Mouse (Mus musculus): ENCODE measurements around the gene Cfdp1. TPM values are rescaled to one million over a fixed set of nuclear protein-coding genes. Genes with fewer than 3 reads are reported as not detected.
A peak's percentile ranks its signal among the peaks of the same experiment; 100 is the strongest.
"Not testable (repeated sequence)": the region's sequence is repeated elsewhere in the genome, so short reads cannot be mapped to it uniquely, and the experiment has no call there.

Cfdp1 gene
- total RNA-seq, 1 experiment: 190 TPM

DNA sequence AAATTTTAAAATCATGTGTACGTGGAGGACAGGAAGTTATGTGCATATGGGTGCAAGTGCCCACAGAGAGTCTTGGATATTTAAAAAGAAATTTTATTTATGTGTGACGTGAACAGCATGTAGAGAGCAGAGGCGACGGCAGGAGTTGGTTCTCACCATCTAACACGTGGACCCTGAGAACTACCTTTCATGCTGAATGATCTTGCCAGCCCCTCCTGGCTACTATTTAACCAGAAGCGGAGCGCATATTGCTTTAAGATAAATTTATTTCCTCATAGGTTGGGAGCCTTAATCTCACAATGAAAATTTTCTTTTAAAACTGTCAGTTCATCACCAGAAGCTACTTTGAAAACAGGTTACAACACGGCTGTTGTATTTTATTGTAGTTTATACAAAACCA lies 10.6 kb upstream of the Cfdp1 start:
- Histone ChIP-seq H3K9me3 (ENCODE audit: control insufficient read depth, insufficient read depth, low read depth, low read length) (no peaks in the 10 kb centered on the region), H3K27ac (ENCODE audit: insufficient read depth, low read depth, low read length, poor library complexity, severe bottlenecking) (no peak overlapping the region), H3K36me3 (ENCODE audit: control insufficient read depth, insufficient read depth, low read length, poor library complexity, severe bottlenecking) (peaks cover 8% of the 10 kb centered on the region; the same call in 1 of the 2 replicates), H3K4me3 (ENCODE audit: insufficient read depth in 1 of 2, low read depth in 1 of 2, low read length in 2 of 2, poor library complexity in 1 of 2, severe bottlenecking in 1 of 2) (no peak overlapping the region), H3K9ac (ENCODE audit: insufficient read depth, low read depth, low read length, poor library complexity, severe bottlenecking) (no peak overlapping the region), H3K4me1 (ENCODE audit: control insufficient read depth in 2 of 2, insufficient read depth in 2 of 2, low read length in 2 of 2, poor library complexity in 1 of 2) (peaks cover 4 to 5% of the 10 kb centered on the region in 2 experiments)
- no peak for TF ChIP-seq HCFC1 (IDR thresholded peaks at IDR 0.05; ENCODE audit: borderline replicate concordance, insufficient read depth, low read length)
- no peak for TF ChIP-seq CHD2 (IDR thresholded peaks at IDR 0.05; ENCODE audit: low read depth, low read length)
- no peak for TF ChIP-seq ZC3H11A (IDR thresholded peaks at IDR 0.05; ENCODE audit: borderline replicate concordance, low read depth, low read length)
- TF ChIP-seq ZNF384 (IDR thresholded peaks at IDR 0.05; ENCODE audit: low read depth, low read length): no peak
- no peak for TF ChIP-seq MAFK (IDR thresholded peaks at IDR 0.05; ENCODE audit: insufficient read depth, low read depth, low read length)
- no peak for DNase-seq (ENCODE audit: low read depth, low spot score)
- in situ Hi-C loops (cut with MboI; ENCODE audit: low sequenced_read_pairs in 2 of 2, unreplicated experiment in 2 of 2): no loop called here

DNA sequence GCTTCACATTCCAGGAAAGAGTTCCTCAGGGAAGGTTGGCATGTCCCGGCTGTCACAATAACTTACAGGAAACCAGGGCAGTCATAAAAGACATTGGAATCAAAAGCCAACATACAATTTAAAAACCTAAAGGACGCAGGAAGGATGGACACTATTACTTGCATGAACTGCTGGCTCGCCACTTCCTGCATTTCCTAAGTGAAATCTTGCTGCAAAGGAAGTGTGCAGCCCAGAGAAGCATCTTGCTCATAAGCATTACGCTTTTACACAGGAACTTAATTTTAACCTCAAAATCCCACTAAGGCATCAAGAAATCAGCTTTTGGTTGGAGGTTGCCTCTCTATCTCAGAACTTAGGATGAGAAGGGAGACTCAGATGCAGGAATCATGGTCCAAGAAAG lies 9.2 kb upstream of the Cfdp1 start:
- no peak overlapping the region for H3K9ac ChIP-seq (ENCODE audit: insufficient read depth, low read depth, low read length, poor library complexity, severe bottlenecking)
- H3K4me1 ChIP-seq (ENCODE audit: control insufficient read depth in 2 of 2, insufficient read depth in 2 of 2, low read length in 2 of 2, poor library complexity in 1 of 2): peaks cover 2 to 3% of the 10 kb centered on the region in 2 experiments
- H3K27ac ChIP-seq (ENCODE audit: insufficient read depth, low read depth, low read length, poor library complexity, severe bottlenecking): no peak overlapping the region; the same call in 1 of the 2 replicates
- peaks cover 6% of the 10 kb centered on the region; the same call in 1 of the 2 replicates for H3K36me3 ChIP-seq (ENCODE audit: control insufficient read depth, insufficient read depth, low read length, poor library complexity, severe bottlenecking)
- DNase-seq (ENCODE audit: low read depth, low spot score): no peak
- H3K4me3 ChIP-seq (ENCODE audit: insufficient read depth in 1 of 2, low read depth in 1 of 2, low read length in 2 of 2, poor library complexity in 1 of 2, severe bottlenecking in 1 of 2): no peak overlapping the region
- TF ChIP-seq ZC3H11A (IDR thresholded peaks at IDR 0.05; ENCODE audit: borderline replicate concordance, low read depth, low read length): no peak
- TF ChIP-seq HCFC1 (IDR thresholded peaks at IDR 0.05; ENCODE audit: borderline replicate concordance, insufficient read depth, low read length): no peak
- TF ChIP-seq ZNF384 (IDR thresholded peaks at IDR 0.05; ENCODE audit: low read depth, low read length): no peak
- TF ChIP-seq CHD2 (IDR thresholded peaks at IDR 0.05; ENCODE audit: low read depth, low read length): no peak
- no peak for TF ChIP-seq MAFK (IDR thresholded peaks at IDR 0.05; ENCODE audit: insufficient read depth, low read depth, low read length)
- in situ Hi-C loops (cut with MboI; ENCODE audit: low sequenced_read_pairs in 2 of 2, unreplicated experiment in 2 of 2): no loop called here
- no peaks in the 10 kb centered on the region for H3K9me3 ChIP-seq (ENCODE audit: control insufficient read depth, insufficient read depth, low read depth, low read length)

DNA sequence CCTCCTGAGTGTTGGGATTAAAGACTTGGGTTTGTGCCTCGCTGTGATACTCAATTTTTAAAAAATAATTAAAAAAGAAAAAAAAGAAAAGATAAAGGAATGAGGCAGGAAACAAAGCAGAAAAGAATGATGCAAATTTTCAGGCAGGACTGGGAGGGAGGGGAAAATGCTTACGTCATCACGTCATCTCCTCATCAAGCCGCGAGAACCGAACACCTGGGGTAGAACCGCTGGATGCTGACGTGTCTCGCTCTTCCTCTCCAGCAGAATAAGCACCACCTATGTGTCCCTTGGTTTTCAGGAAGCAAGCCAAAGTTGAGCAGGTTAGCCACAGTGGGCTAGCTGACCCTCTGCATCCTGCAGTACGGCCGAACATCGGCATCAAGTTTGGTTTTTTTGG lies 1.9 kb upstream of the Cfdp1 start:
- H3K4me3 ChIP-seq (ENCODE audit: insufficient read depth in 1 of 2, low read depth in 1 of 2, low read length in 2 of 2, poor library complexity in 1 of 2, severe bottlenecking in 1 of 2): peak overlapping the region in 1 of 2 experiments; percentile 36; a peak in 2 of 4 replicates
- in situ Hi-C loops (cut with MboI; ENCODE audit: low sequenced_read_pairs in 2 of 2, unreplicated experiment in 2 of 2): no loop called here
- TF ChIP-seq MAFK (IDR thresholded peaks at IDR 0.05; ENCODE audit: insufficient read depth, low read depth, low read length) (peak; percentile 86), HCFC1 (IDR thresholded peaks at IDR 0.05; ENCODE audit: borderline replicate concordance, insufficient read depth, low read length) (no peak), ZNF384 (IDR thresholded peaks at IDR 0.05; ENCODE audit: low read depth, low read length) (no peak; the same call in 1 of the 2 replicates), CHD2 (IDR thresholded peaks at IDR 0.05; ENCODE audit: low read depth, low read length) (no peak), ZC3H11A (IDR thresholded peaks at IDR 0.05; ENCODE audit: borderline replicate concordance, low read depth, low read length) (no peak)
- peaks cover 0 to 1% of the 10 kb centered on the region in 2 experiments; a peak in 1 of 4 replicates for H3K4me1 ChIP-seq (ENCODE audit: control insufficient read depth in 2 of 2, insufficient read depth in 2 of 2, low read length in 2 of 2, poor library complexity in 1 of 2)
- H3K27ac ChIP-seq (ENCODE audit: insufficient read depth, low read depth, low read length, poor library complexity, severe bottlenecking): no peak overlapping the region
- H3K36me3 ChIP-seq (ENCODE audit: control insufficient read depth, insufficient read depth, low read length, poor library complexity, severe bottlenecking): no peaks in the 10 kb centered on the region
- H3K9me3 ChIP-seq (ENCODE audit: control insufficient read depth, insufficient read depth, low read depth, low read length): no peaks in the 10 kb centered on the region
- no peak for DNase-seq (ENCODE audit: low read depth, low spot score)
- peak overlapping the region; percentile 46; the same call in 1 of the 2 replicates for H3K9ac ChIP-seq (ENCODE audit: insufficient read depth, low read depth, low read length, poor library complexity, severe bottlenecking)

DNA sequence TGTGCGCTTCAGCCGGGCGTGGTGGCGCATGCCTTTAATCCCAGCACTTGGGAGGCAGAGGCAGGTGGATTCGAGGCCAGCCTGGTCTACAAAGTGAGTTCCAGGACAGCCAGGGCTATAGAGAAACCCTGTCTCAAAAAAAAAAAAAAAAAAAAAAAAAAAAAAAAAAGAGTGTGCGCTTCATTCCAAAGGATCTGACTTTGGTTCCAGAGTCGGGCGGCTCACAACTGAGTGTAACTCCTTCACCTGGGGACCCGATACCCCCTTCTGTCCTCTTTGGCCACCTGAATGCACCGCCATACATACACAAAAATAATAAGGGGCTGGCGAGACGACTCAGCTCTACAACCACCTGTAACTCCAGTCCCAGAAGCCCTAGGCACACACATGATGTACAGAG lies 872 bp downstream of the Cfdp1 start:
- peak overlapping the region; percentile 81 for H3K9ac ChIP-seq (ENCODE audit: insufficient read depth, low read depth, low read length, poor library complexity, severe bottlenecking)
- in situ Hi-C loops (cut with MboI; ENCODE audit: low sequenced_read_pairs in 2 of 2, unreplicated experiment in 2 of 2); H3K36me3 ChIP-seq (ENCODE audit: control insufficient read depth, insufficient read depth, low read length, poor library complexity, severe bottlenecking); H3K4me1 ChIP-seq (ENCODE audit: control insufficient read depth in 2 of 2, insufficient read depth in 2 of 2, low read length in 2 of 2, poor library complexity in 1 of 2); H3K27ac ChIP-seq (ENCODE audit: insufficient read depth, low read depth, low read length, poor library complexity, severe bottlenecking); DNase-seq (ENCODE audit: low read depth, low spot score); H3K9me3 ChIP-seq (ENCODE audit: control insufficient read depth, insufficient read depth, low read depth, low read length): not testable (repeated sequence)
- peak; percentile 87 for TF ChIP-seq ZNF384 (IDR thresholded peaks at IDR 0.05; ENCODE audit: low read depth, low read length)
- H3K4me3 ChIP-seq (ENCODE audit: insufficient read depth in 1 of 2, low read depth in 1 of 2, low read length in 2 of 2, poor library complexity in 1 of 2, severe bottlenecking in 1 of 2): peak overlapping the region; percentile 76 to 85

DNA sequence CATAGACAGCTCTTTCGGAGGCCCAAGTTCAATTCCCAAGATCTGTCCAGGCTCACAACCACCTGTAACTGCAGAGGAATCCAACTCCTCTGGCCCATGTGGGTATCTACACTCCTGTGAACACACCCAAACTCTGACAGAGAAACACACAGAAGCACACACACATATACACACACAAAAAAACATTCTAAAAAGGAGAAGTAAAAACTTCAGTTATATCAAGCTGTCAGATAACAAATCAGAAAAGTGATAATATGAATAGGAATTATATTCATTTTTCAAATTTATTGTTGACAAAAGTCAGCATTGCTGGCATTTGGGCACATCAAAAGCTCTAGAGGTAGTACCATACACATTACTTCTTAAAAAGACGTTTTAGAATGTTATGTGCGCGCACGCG lies 7.3 kb downstream of the Cfdp1 start:
- no peak overlapping the region for H3K9ac ChIP-seq (ENCODE audit: insufficient read depth, low read depth, low read length, poor library complexity, severe bottlenecking)
- H3K4me3 ChIP-seq (ENCODE audit: insufficient read depth in 1 of 2, low read depth in 1 of 2, low read length in 2 of 2, poor library complexity in 1 of 2, severe bottlenecking in 1 of 2): no peak overlapping the region
- no peaks in the 10 kb centered on the region for H3K9me3 ChIP-seq (ENCODE audit: control insufficient read depth, insufficient read depth, low read depth, low read length)
- no peak overlapping the region for H3K27ac ChIP-seq (ENCODE audit: insufficient read depth, low read depth, low read length, poor library complexity, severe bottlenecking)
- TF ChIP-seq ZC3H11A (IDR thresholded peaks at IDR 0.05; ENCODE audit: borderline replicate concordance, low read depth, low read length): no peak
- TF ChIP-seq CHD2 (IDR thresholded peaks at IDR 0.05; ENCODE audit: low read depth, low read length): no peak
- TF ChIP-seq HCFC1 (IDR thresholded peaks at IDR 0.05; ENCODE audit: borderline replicate concordance, insufficient read depth, low read length): no peak
- TF ChIP-seq ZNF384 (IDR thresholded peaks at IDR 0.05; ENCODE audit: low read depth, low read length): no peak
- no peak for TF ChIP-seq MAFK (IDR thresholded peaks at IDR 0.05; ENCODE audit: insufficient read depth, low read depth, low read length)
- no peaks in the 10 kb centered on the region for H3K4me1 ChIP-seq (ENCODE audit: control insufficient read depth in 2 of 2, insufficient read depth in 2 of 2, low read length in 2 of 2, poor library complexity in 1 of 2)
- in situ Hi-C loops (cut with MboI; ENCODE audit: low sequenced_read_pairs in 2 of 2, unreplicated experiment in 2 of 2): no loop called here
- H3K36me3 ChIP-seq (ENCODE audit: control insufficient read depth, insufficient read depth, low read length, poor library complexity, severe bottlenecking): peaks cover 8% of the 10 kb centered on the region
- no peak for DNase-seq (ENCODE audit: low read depth, low spot score)
